Mouse (Mus musculus) brain, embryonic 14.5 days (tissue): ENCODE measurements at regions not wholly inside any gene's neighbourhood (a gene's known extent, or its start where the extent isn't known, plus 50 kb on each side); places are given as distances from the start of the nearest gene placed in this dataset.

Experiments
- DNase-seq: peaks from one replicate; pipeline ENCODE4 v3.0.0-alpha.2; 2011; ENCODE audit warnings: low read depth
- CTCF ChIP-seq: fragments of 200-500 bp; IDR thresholded peaks from 2 replicates; pipeline ENCODE4 v1.5.1; 2012; ENCODE audit warnings: inconsistent platforms, mild to moderate bottlenecking, moderate library complexity, borderline replicate concordance; ENCODE audit not compliant: insufficient read depth, insufficient read length; ENCODE audit errors: extremely low read depth
- POLR2A ChIP-seq: fragments of 200-500 bp; IDR thresholded peaks from 2 replicates; pipeline ENCODE4 v1.6.1; 2012; ENCODE audit warnings: mild to moderate bottlenecking, inconsistent platforms, borderline replicate concordance; ENCODE audit not compliant: poor library complexity, insufficient read depth, insufficient read length, severe bottlenecking; ENCODE audit errors: extremely low read depth

GRCm38 (mm10) chr14:112142668-112143067 lies 467.8 kb downstream of the Slitrk5 start:
- DNase-seq: no peak
- no peak for TF ChIP-seq CTCF
- TF ChIP-seq POLR2A: no peak

GRCm38 (mm10) chr14:112153950-112154349 lies 479.1 kb downstream of the Slitrk5 start:
- peak; percentile 78 for DNase-seq
- no peak for TF ChIP-seq POLR2A
- no peak for TF ChIP-seq CTCF
